Mouse (Mus musculus) spleen, adult 2 months (tissue): ENCODE measurements around the gene Gpc5.

Experiments
- CTCF ChIP-seq: fragments of 200-500 bp; IDR thresholded peaks from 2 replicates; pipeline ENCODE4 v1.5.1; 2011; ENCODE audit warnings: mild to moderate bottlenecking, inconsistent platforms; ENCODE audit not compliant: insufficient read depth, insufficient read length, insufficient replicate concordance; ENCODE audit errors: extremely low read depth
- POLR2A ChIP-seq: fragments of 200-500 bp; IDR thresholded peaks from 2 replicates; pipeline ENCODE4 v1.6.1; 2011; ENCODE audit warnings: low read depth, low read length, inconsistent platforms

DNA sequence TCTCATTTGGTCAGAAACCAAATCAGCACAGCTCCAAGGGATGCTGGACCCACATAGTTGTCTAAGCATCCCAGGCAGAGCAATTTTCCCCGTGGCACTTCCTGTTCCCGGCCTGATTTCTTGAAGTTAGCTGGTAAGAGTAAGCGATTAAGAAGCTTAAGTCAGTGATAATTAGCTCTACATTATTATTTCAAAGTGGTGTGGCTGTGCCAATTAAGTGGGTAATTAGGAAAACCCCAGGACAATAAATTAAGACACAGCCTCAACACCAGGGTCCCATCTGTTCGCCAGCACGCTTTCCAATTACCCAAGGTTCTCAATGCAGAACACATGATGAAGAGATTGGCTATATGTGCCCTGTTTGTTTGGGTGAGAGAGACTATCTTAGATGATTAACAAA is 314.6 kb downstream of the Gpc5 start:
- TF ChIP-seq CTCF (no peak), POLR2A (no peak)
